Mouse (Mus musculus) forelimb bud, embryonic 11.5 days (tissue): ENCODE measurements around the gene Ncf1.

ENCODE experiments used
- DNase-seq: peaks from one replicate; pipeline ENCODE4 v3.0.0-alpha.2; 2012; ENCODE audit warnings: low read depth, low spot score

Ncf1 gene

DNA sequence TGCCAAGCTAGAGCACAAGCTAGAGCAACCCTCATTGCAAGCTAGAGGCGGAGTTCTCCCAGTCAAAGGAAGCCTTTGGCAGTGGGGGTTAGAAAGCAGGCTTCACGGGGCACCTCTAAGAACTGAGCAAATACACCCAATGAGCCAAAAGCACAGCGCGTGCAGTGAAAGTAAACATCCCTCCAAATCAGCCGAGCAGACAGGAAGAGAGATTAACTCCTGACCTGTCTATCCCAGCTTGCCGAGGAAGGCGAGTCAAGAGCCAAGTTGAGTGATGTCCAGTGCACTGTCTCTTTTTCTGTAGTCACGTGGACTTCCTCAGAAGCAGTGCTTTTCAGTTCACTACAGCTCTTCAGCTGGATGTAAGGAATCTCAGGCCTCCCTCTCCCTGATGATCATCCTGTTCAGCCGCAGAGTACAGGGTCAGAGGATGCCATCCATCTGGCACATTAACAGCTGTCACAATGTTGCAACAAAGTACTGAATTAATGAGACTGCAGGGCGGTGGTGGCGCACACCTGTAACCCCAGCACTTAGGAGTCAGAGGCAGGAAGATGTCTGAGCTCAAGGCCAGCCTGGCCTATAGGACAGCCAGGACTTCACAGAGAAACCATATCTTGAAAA lies 19.4 kb downstream of the Ncf1 start:
- DNase-seq, result no peak

DNA sequence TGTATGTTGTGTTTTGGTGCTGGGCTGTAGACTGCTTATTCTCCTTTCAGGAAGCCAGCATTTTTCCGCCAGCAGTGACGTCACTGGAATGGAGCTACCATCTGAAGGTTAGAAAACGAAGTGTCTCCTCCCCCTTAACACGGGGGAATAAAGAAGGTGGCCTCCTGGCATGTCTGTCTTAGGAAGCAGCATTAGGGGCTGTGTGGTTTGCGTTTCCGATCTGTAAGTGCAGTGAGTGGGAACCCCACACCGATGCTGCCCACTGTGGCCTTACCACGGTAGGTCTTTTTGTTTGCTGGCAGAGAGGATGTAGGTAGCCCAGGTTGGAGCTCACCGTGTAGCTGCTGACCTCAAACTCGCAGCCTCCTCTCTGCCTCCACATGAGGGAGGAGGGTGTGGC lies 22.7 kb downstream of the Ncf1 start:
- no peak for DNase-seq

- no peak for DNase-seq
These were observed 35.8 kb downstream of the Ncf1 start for GRCm38 (mm10) chr5:134193664-134194063.

GRCm38 (mm10) chr5:134188571-134188970 lies 40.9 kb downstream of the Ncf1 start:
- DNase-seq, result no peak

DNA sequence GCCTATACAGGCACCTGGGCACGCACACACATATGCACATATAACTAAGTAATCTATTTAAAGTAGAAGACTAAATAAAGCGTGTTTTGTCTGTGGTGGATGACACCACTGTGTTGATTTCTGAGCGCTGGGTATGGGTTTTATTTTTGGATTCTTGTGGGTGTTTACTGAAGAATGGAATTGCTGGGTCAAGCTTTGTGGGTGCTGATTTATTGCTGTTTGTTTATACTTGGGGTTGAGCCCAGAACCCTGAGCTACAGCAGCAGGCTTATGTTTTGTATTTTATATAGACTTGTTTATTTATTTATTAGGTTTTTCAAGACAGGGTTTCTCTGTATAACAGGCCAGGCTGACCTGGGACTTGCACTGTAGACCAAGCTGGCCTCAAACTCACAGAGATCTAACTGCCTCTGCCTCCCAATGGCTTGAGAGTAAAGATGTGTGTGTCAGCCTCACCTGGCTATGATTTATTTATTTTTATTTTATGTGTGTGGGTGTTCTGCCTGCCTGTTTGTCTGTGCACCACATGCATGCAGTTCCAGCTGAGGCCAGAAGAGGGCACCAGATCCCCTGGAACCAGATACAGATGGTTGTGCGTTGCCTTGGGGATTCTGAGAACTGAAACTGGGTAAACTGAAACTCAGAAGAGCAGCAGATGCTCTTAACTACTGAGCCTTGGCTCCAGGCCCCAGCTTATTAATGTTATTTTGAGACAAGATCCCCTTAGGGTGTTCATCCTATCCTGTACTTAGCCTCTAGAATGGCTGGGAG lies 42.3 kb downstream of the Ncf1 start:
- peak; percentile 69 for DNase-seq

- DNase-seq, result no peak
These were observed 43.4 kb downstream of the Ncf1 start for GRCm38 (mm10) chr5:134186059-134186458.

GRCm38 (mm10) chr5:134183880-134184808 lies 45.3 kb downstream of the Ncf1 start, which contains the start of gene Gtf2ird2:
Gene Gtf2ird2 (plus strand): TSS chr5:134184019.
- peak; percentile 99 for DNase-seq

DNA sequence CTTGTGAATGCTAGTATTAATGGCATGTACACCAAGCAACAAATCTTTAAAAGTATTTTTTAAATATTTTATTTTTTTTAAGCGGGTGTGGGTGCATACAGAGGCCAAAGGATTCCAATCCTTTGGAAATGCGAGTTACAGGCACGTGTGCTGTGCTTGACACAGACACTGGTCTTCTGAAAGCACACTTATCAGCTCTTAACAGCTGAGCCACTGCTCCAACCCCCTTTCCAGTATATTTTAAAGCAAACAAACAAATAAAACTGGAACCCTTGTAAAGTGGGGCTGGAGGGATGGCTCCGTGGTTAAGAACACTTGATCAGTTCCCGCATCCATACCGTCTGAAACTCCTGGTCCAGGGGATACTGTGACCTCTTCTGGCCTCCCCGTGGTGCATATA lies 46.3 kb downstream of the Ncf1 start:
- DNase-seq, result no peak

- no peak for DNase-seq
These were observed 46.7 kb downstream of the Ncf1 start for GRCm38 (mm10) chr5:134182735-134183134.

- DNase-seq, result no peak
These were observed 47.3 kb downstream of the Ncf1 start for GRCm38 (mm10) chr5:134182172-134182571.

- DNase-seq, result peak; percentile 88
These were observed 49.6 kb downstream of the Ncf1 start for GRCm38 (mm10) chr5:134179871-134180270.

DNA sequence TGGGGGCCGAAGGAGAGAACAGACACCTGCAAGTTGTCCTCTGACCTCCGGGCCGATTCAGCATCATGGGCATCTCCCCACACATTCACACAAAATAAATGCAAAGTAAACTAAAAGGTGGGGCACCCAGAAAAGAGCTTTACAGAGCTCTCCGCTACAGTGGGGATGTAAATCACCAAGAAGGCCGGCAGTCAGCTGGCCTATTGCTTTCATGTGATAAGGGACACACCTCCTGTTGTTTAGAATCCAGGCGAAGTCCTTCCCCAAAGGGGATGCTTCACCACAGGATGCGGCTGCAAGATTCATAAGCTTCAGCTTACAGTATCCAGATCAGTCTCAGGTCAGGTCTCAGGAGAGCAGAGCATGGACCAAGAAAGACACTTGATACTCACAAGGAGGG lies 50.9 kb downstream of the Ncf1 start:
- DNase-seq, result no peak

- DNase-seq, result peak; percentile 87
These were observed 53.1 kb downstream of the Ncf1 start, which contains the start of gene Rcc1l for GRCm38 (mm10) chr5:134176169-134176881. Gene Rcc1l (minus strand): TSS chr5:134176774.

DNA sequence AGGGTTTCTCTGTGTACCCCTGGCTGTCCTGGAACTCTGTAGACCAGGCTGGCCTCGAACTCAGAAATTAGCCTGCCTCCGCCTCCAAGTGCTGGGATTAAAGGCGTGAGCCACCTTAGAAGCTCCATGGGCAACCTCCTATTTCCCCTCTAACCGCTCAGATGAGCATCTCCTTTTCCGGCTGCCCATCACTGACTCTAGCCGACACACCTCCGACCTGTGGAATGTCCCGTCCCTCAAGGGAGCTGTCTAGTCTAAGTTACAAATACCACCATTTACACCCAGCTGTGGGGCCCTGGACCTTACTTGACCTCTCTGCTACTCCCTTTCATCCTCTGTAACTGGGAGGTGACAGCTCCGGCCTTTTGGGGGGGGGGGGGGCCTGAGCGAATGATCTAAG lies 53.7 kb downstream of the Ncf1 start:
- no peak for DNase-seq

DNA sequence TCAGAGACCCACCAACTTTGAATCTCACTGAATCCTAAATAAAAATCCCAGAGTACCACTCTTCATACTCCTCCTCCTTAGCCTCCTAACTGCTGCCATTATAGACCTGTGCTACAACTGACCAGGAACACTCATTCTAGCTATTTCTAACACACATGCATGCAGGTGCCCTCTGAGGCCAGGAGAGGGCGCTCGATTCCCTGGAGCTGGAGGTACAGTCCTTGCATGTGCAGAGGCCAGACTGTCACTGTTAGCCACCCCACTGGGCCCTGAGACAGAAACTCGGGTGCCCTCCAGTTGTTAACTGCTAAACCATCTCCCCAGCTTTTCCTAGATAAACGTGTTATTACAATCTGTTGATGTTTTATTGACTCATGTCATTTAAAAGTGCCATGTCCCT lies 56.2 kb downstream of the Ncf1 start:
- DNase-seq, result peak; percentile 33

DNA sequence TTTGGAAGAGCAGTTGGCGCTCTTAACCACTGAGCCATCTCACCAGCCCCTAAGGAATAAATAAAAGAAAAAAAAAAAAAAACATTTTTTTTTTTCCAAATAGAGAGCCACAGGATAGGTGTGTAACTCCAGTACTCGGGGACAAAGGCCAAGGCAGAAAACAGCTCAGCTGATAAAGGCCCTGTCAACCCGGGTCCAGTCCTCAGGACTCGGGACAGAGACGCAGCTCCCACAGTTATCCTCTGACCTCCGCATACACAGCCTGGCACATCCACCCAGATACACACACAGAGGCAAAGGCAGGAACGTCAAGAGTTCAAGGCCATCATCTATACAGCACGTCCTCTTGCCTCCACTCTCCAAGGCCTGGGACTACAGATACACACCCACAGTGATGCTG lies 59.3 kb downstream of the Ncf1 start:
- no peak for DNase-seq
